Mouse (Mus musculus): ENCODE measurements around the gene Ifitm5. TPM values are rescaled to one million over a fixed set of nuclear protein-coding genes. Genes with fewer than 3 reads are reported as not detected.

Gene Ifitm5
- polyA plus RNA-seq (2017; shearing (Covaris generic)), result not detected

GRCm38 (mm10) chr7:140949824-140950530 lies at the start of gene Ifitm5:
Gene Ifitm5, minus strand, starts transcription at chr7:140950291.

GRCm38 (mm10) chr7:140966921-140967320 lies 16.8 kb upstream of the Ifitm5 start, which contains the start of gene Ifitm1:
Gene Ifitm1, plus strand, starts transcription at chr7:140967221.

GRCm38 (mm10) chr7:140955758-140956555 lies 5.9 kb upstream of the Ifitm5 start, which contains the start of the genes Gm45717 and Ifitm2:
Gene Gm45717, minus strand, starts transcription at chr7:140955937.
Gene Ifitm2, minus strand, starts transcription at chr7:140955987.

GRCm38 (mm10) chr7:140941222-140942051 lies 8.7 kb downstream of the Ifitm5 start, which contains the start of gene Pgghg:
Gene Pgghg, plus strand, starts transcription at chr7:140941391.

GRCm38 (mm10) chr7:140920418-140921029 lies 29.6 kb downstream of the Ifitm5 start, which contains the start of gene Nlrp6:
Gene Nlrp6, plus strand, starts transcription at chr7:140920902.

GRCm38 (mm10) chr7:140900220-140900619 lies 49.9 kb downstream of the Ifitm5 start, which contains the start of gene Cox8b:
Gene Cox8b, minus strand, starts transcription at chr7:140900446.

Other genes starting within 250 kb of the Ifitm5 start
- gene Cyp2e1, start 186.6 kb downstream of the Ifitm5 start, polyA plus RNA-seq (2017; shearing (Covaris generic)), result not detected
- gene Syce1, start 162.4 kb downstream of the Ifitm5 start, polyA plus RNA-seq (2017; shearing (Covaris generic)), result 0.47 TPM
- gene Zfp941, start 128.1 kb downstream of the Ifitm5 start, polyA plus RNA-seq (2017; shearing (Covaris generic)), result 0.11 TPM
- gene Urah, start 115.3 kb downstream of the Ifitm5 start, polyA plus RNA-seq (2017; shearing (Covaris generic)), result not detected
- gene Scgb1c1, start 104.7 kb downstream of the Ifitm5 start, polyA plus RNA-seq (2017; shearing (Covaris generic)), result not detected
- gene Odf3, start 102.5 kb downstream of the Ifitm5 start, polyA plus RNA-seq (2017; shearing (Covaris generic)), result not detected
- not detected for gene Gm45785, start 94.0 kb downstream of the Ifitm5 start, polyA plus RNA-seq (2017; shearing (Covaris generic))
- 93.6 TPM for gene Ric8a, start 93.3 kb downstream of the Ifitm5 start, polyA plus RNA-seq (2017; shearing (Covaris generic))
- 48.0 TPM for gene Bet1l, start 92.7 kb downstream of the Ifitm5 start, polyA plus RNA-seq (2017; shearing (Covaris generic))
- gene Psmd13, start 68.3 kb downstream of the Ifitm5 start, polyA plus RNA-seq (2017; shearing (Covaris generic)), result 144 TPM
- 6.2 TPM for gene Sirt3, start 68.0 kb downstream of the Ifitm5 start, polyA plus RNA-seq (2017; shearing (Covaris generic))
- not detected for gene Cox8b, start 49.8 kb downstream of the Ifitm5 start, polyA plus RNA-seq (2017; shearing (Covaris generic))
- not detected for gene Nlrp6, start 29.4 kb downstream of the Ifitm5 start, polyA plus RNA-seq (2017; shearing (Covaris generic))
- gene Pgghg, start 8.9 kb downstream of the Ifitm5 start, polyA plus RNA-seq (2017; shearing (Covaris generic)), result 11.9 TPM
- gene Gm45717, start 5.6 kb upstream of the Ifitm5 start, polyA plus RNA-seq (2017; shearing (Covaris generic)), result not detected
- gene Ifitm2, start 5.7 kb upstream of the Ifitm5 start, polyA plus RNA-seq (2017; shearing (Covaris generic)), result not detected
- not detected for gene Ifitm1, start 16.9 kb upstream of the Ifitm5 start, polyA plus RNA-seq (2017; shearing (Covaris generic))
- gene Ifitm3, start 60.5 kb upstream of the Ifitm5 start, polyA plus RNA-seq (2017; shearing (Covaris generic)), result not detected
- not detected for gene Ifitm6, start 67.6 kb upstream of the Ifitm5 start, polyA plus RNA-seq (2017; shearing (Covaris generic))
- not detected for gene Gm17387, start 78.8 kb upstream of the Ifitm5 start, polyA plus RNA-seq (2017; shearing (Covaris generic))
- 0.85 TPM for gene B4galnt4, start 110.8 kb upstream of the Ifitm5 start, polyA plus RNA-seq (2017; shearing (Covaris generic))
- 95.4 TPM for gene Pkp3, start 127.9 kb upstream of the Ifitm5 start, polyA plus RNA-seq (2017; shearing (Covaris generic))
- 73.6 TPM for gene Sigirr, start 150.3 kb upstream of the Ifitm5 start, polyA plus RNA-seq (2017; shearing (Covaris generic))
- gene Ano9, start 167.5 kb upstream of the Ifitm5 start, polyA plus RNA-seq (2017; shearing (Covaris generic)), result not detected
- gene Ptdss2, start 172.1 kb upstream of the Ifitm5 start, polyA plus RNA-seq (2017; shearing (Covaris generic)), result 8.6 TPM
- 49.7 TPM for gene Rnh1, start 222.6 kb upstream of the Ifitm5 start, polyA plus RNA-seq (2017; shearing (Covaris generic))
- 25.1 TPM for gene Hras, start 243.7 kb upstream of the Ifitm5 start, polyA plus RNA-seq (2017; shearing (Covaris generic))
- gene Lrrc56, start 243.9 kb upstream of the Ifitm5 start, polyA plus RNA-seq (2017; shearing (Covaris generic)), result 2.3 TPM